Mouse (Mus musculus): Measurements from ENCODE around the gene Gm45208. TPM values are rescaled to one million over a fixed set of nuclear protein-coding genes. Genes with fewer than 3 reads are reported as not detected.

Gm45208 gene
- 0.29 and 0.43 TPM in 2 replicates for polyA plus RNA-seq (2015; fragmentation: Nextera tagmentation; extraction: Ambion mirVana)

GRCm38 (mm10) chrX:7721514-7722281 is at the start of gene Gm45208:
TSS of gene Gm45208 (plus strand) at chrX:7722245.

GRCm38 (mm10) chrX:7680864-7681263 is 41.2 kb upstream of the Gm45208 start, which contains the start of gene Magix:
TSS of gene Magix (minus strand) at chrX:7681251.

GRCm38 (mm10) chrX:7696954-7697381 is 25.1 kb upstream of the Gm45208 start, which contains the start of gene Gpkow:
TSS of gene Gpkow (plus strand) at chrX:7697131.

GRCm38 (mm10) chrX:7714135-7714899 is 7.7 kb upstream of the Gm45208 start, which contains the start of gene Wdr45:
TSS of gene Wdr45 (plus strand) at chrX:7714333.

GRCm38 (mm10) chrX:7728215-7728921 is 6.3 kb downstream of the Gm45208 start, which contains the start of gene Praf2:
TSS of gene Praf2 (plus strand) at chrX:7728439.

GRCm38 (mm10) chrX:7750432-7751116 is 28.5 kb downstream of the Gm45208 start, which contains the start of gene Ccdc120:
TSS of gene Ccdc120 (minus strand) at chrX:7750905.

GRCm38 (mm10) chrX:7762137-7762920 is 40.3 kb downstream of the Gm45208 start, which contains the start of gene Tfe3:
TSS of gene Tfe3 (plus strand) at chrX:7762560.

Other genes starting within 250 kb of the Gm45208 start
- gene Foxp3, start 148.6 kb upstream of the Gm45208 start, polyA plus RNA-seq (2015; fragmentation: Nextera tagmentation; extraction: Ambion mirVana): 0.11 and 0.17 TPM in 2 replicates
- gene Ppp1r3f, start 148.0 kb upstream of the Gm45208 start, polyA plus RNA-seq (2015; fragmentation: Nextera tagmentation; extraction: Ambion mirVana): 2.0 and 2.6 TPM in 2 replicates
- 18.1 and 20.4 TPM in 2 replicates for gene Ccdc22, start 116.7 kb upstream of the Gm45208 start, polyA plus RNA-seq (2015; fragmentation: Nextera tagmentation; extraction: Ambion mirVana)
- 0.03 TPM in 1 of 2 replicates, not detected in the other for gene Cacna1f, start 115.2 kb upstream of the Gm45208 start, polyA plus RNA-seq (2015; fragmentation: Nextera tagmentation; extraction: Ambion mirVana)
- 29.4 and 43.0 TPM in 2 replicates for gene Syp, start 83.8 kb upstream of the Gm45208 start, polyA plus RNA-seq (2015; fragmentation: Nextera tagmentation; extraction: Ambion mirVana)
- 6.0 and 7.0 TPM in 2 replicates for gene Prickle3, start 65.0 kb upstream of the Gm45208 start, polyA plus RNA-seq (2015; fragmentation: Nextera tagmentation; extraction: Ambion mirVana)
- gene Plp2, start 50.9 kb upstream of the Gm45208 start, polyA plus RNA-seq (2015; fragmentation: Nextera tagmentation; extraction: Ambion mirVana): 104 and 112 TPM in 2 replicates
- 0.30 and 0.63 TPM in 2 replicates for gene Magix, start 41.0 kb upstream of the Gm45208 start, polyA plus RNA-seq (2015; fragmentation: Nextera tagmentation; extraction: Ambion mirVana)
- 21.6 and 34.4 TPM in 2 replicates for gene Gpkow, start 25.1 kb upstream of the Gm45208 start, polyA plus RNA-seq (2015; fragmentation: Nextera tagmentation; extraction: Ambion mirVana)
- gene Wdr45, start 7.9 kb upstream of the Gm45208 start, polyA plus RNA-seq (2015; fragmentation: Nextera tagmentation; extraction: Ambion mirVana): 63.2 and 88.4 TPM in 2 replicates
- 25.9 and 43.7 TPM in 2 replicates for gene Praf2, start 6.2 kb downstream of the Gm45208 start, polyA plus RNA-seq (2015; fragmentation: Nextera tagmentation; extraction: Ambion mirVana)
- 6.9 and 7.3 TPM in 2 replicates for gene Ccdc120, start 28.7 kb downstream of the Gm45208 start, polyA plus RNA-seq (2015; fragmentation: Nextera tagmentation; extraction: Ambion mirVana)
- 20.3 and 26.3 TPM in 2 replicates for gene Tfe3, start 40.3 kb downstream of the Gm45208 start, polyA plus RNA-seq (2015; fragmentation: Nextera tagmentation; extraction: Ambion mirVana)
- gene Gripap1, start 67.5 kb downstream of the Gm45208 start, polyA plus RNA-seq (2015; fragmentation: Nextera tagmentation; extraction: Ambion mirVana): 26.0 and 30.5 TPM in 2 replicates
- gene Kcnd1, start 100.0 kb downstream of the Gm45208 start, polyA plus RNA-seq (2015; fragmentation: Nextera tagmentation; extraction: Ambion mirVana): 1.8 and 2.8 TPM in 2 replicates
- 37.5 and 39.6 TPM in 2 replicates for gene Otud5, start 119.1 kb downstream of the Gm45208 start, polyA plus RNA-seq (2015; fragmentation: Nextera tagmentation; extraction: Ambion mirVana)
- gene Pim2, start 156.0 kb downstream of the Gm45208 start, polyA plus RNA-seq (2015; fragmentation: Nextera tagmentation; extraction: Ambion mirVana): 5.9 and 7.2 TPM in 2 replicates
- gene Slc35a2, start 161.8 kb downstream of the Gm45208 start, polyA plus RNA-seq (2015; fragmentation: Nextera tagmentation; extraction: Ambion mirVana): 20.8 and 30.2 TPM in 2 replicates
- gene Pqbp1, start 177.0 kb downstream of the Gm45208 start, polyA plus RNA-seq (2015; fragmentation: Nextera tagmentation; extraction: Ambion mirVana): 117 and 159 TPM in 2 replicates
- 156 and 183 TPM in 2 replicates for gene Timm17b, start 177.1 kb downstream of the Gm45208 start, polyA plus RNA-seq (2015; fragmentation: Nextera tagmentation; extraction: Ambion mirVana)
- not detected in 2 replicates for gene Gm10491, start 185.6 kb downstream of the Gm45208 start, polyA plus RNA-seq (2015; fragmentation: Nextera tagmentation; extraction: Ambion mirVana)
- not detected in 2 replicates for gene Gm10490, start 187.3 kb downstream of the Gm45208 start, polyA plus RNA-seq (2015; fragmentation: Nextera tagmentation; extraction: Ambion mirVana)
- 100 and 170 TPM in 2 replicates for gene Pcsk1n, start 197.6 kb downstream of the Gm45208 start, polyA plus RNA-seq (2015; fragmentation: Nextera tagmentation; extraction: Ambion mirVana)
- not detected in 2 replicates for gene Eras, start 206.4 kb downstream of the Gm45208 start, polyA plus RNA-seq (2015; fragmentation: Nextera tagmentation; extraction: Ambion mirVana)
- 10.8 and 15.4 TPM in 2 replicates for gene Hdac6, start 225.6 kb downstream of the Gm45208 start, polyA plus RNA-seq (2015; fragmentation: Nextera tagmentation; extraction: Ambion mirVana)

Measured in adrenal gland, postnatal 0 days (tissue).